Mouse (Mus musculus) ES-Bruce4 (cell line): Measurements from ENCODE around the gene Calu. TPM values are rescaled to one million over a fixed set of nuclear protein-coding genes. Genes with fewer than 3 reads are reported as not detected.

Experiments used
- H3K27ac ChIP-seq: 2 replicates; pipeline ENCODE4 v1.5.1; 2012; ENCODE audit warnings: low read length, inconsistent platforms; ENCODE audit not compliant: insufficient read depth
- H3K27me3 ChIP-seq: 2 replicates; pipeline ENCODE4 v1.6.1; 2012; ENCODE audit warnings: mild to moderate bottlenecking, low read length, inconsistent platforms; ENCODE audit not compliant: control insufficient read depth, poor library complexity, insufficient read depth, severe bottlenecking
- H3K36me3 ChIP-seq: 2 replicates; pipeline ENCODE4 v1.6.1; 2012; ENCODE audit warnings: inconsistent platforms, mild to moderate bottlenecking, low read length, moderate library complexity; ENCODE audit not compliant: control insufficient read depth, poor library complexity, insufficient read depth, severe bottlenecking
- H3K4me1 ChIP-seq: one replicate; pipeline ENCODE4 v1.8.1; 2011; ENCODE audit warnings: low read length; ENCODE audit not compliant: control insufficient read depth, insufficient read depth
- H3K4me3 ChIP-seq: 2 replicates; pipeline ENCODE4 v1.5.1; 2011; ENCODE audit warnings: low read depth, mild to moderate bottlenecking, low read length
- H3K9ac ChIP-seq: 2 replicates; pipeline ENCODE4 v1.6.1; 2012; ENCODE audit warnings: low read depth, mild to moderate bottlenecking, inconsistent platforms; ENCODE audit not compliant: poor library complexity, severe bottlenecking
- H3K9me3 ChIP-seq: replicated peaks from 2 replicates; pipeline ENCODE4 v1.6.1; 2012; ENCODE audit warnings: mild to moderate bottlenecking, low read length, inconsistent platforms; ENCODE audit not compliant: control insufficient read depth, poor library complexity, insufficient read depth, severe bottlenecking
- CTCF ChIP-seq: IDR thresholded peaks from one replicate; pipeline ENCODE4 v1.8.1; 2011; ENCODE audit warnings: low read depth, low read length
- EP300 ChIP-seq: IDR thresholded peaks from 2 replicates; pipeline ENCODE4 v1.6.1; 2011; ENCODE audit warnings: low read depth, low read length; ENCODE audit not compliant: insufficient read depth
- POLR2A ChIP-seq: IDR thresholded peaks from one replicate; pipeline ENCODE4 v1.8.1; 2011; ENCODE audit warnings: low read length; ENCODE audit not compliant: insufficient read depth
- polyA plus RNA-seq: library from polyadenylated mRNA; stranded (reverse); fragments of >200 nt; gene quantifications from 2 replicates; pipeline ENCODE4 v1.2.4, GENCODE M21; 2011; ENCODE audit warnings: low read depth; ENCODE audit not compliant: missing spikeins, insufficient read depth, insufficient read length

Gene Calu
- polyA plus RNA-seq, 1 experiment, result 284 TPM

DNA sequence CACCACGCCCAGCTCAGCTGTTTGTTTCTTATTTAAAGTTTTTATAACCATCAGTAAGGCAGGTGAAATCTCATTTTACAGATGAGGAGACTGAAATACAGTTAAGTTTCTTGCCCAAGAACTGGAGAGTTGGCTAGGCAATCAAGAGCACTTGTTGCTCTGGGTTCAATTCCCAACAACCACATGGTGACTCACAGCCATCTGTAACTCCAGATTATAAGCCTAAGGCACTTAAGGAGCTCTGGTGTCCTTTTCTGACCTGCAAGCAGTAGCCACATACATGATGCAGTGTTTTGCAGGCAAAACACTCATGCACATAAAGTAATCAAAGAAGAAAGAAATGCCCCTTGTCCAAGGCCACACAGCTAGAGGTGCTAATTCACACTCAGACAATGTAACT lies 17.4 kb downstream of the Calu start:
- Histone ChIP-seq H3K27ac (no peak overlapping the region), H3K4me3 (no peak overlapping the region), H3K36me3 (peaks cover 37% of the 10 kb centered on the region), H3K4me1 (no peaks in the 10 kb centered on the region), H3K27me3 (no peaks in the 10 kb centered on the region), H3K9me3 (no peaks in the 10 kb centered on the region), H3K9ac (no peak overlapping the region)
- TF ChIP-seq EP300 (no peak), POLR2A (no peak), CTCF (no peak)

DNA sequence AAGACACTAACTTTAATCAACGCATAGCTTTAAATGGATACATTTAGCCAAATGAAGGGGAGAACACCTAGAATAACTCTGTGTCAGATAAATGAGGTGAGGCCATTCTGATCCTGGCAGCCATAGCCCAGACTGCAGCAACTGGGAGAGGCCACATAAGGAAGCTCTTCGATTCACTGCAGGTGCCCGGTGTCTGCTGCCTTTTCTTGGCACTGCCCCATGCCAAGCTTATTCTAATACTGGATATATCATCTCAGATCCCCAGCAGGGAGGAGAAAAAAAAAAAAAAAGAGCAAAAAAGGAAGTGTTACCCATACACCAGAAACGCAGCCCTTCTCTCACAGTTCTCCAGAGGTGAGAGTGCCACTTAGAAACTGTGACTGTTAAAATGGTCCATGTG lies 29.5 kb downstream of the Calu start:
- Histone ChIP-seq H3K36me3 (peaks cover 29% of the 10 kb centered on the region), H3K27me3 (no peaks in the 10 kb centered on the region), H3K4me3 (no peak overlapping the region), H3K9ac (no peak overlapping the region), H3K9me3 (no peaks in the 10 kb centered on the region), H3K27ac (no peak overlapping the region), H3K4me1 (no peaks in the 10 kb centered on the region)
- TF ChIP-seq EP300 (no peak), CTCF (no peak)

DNA sequence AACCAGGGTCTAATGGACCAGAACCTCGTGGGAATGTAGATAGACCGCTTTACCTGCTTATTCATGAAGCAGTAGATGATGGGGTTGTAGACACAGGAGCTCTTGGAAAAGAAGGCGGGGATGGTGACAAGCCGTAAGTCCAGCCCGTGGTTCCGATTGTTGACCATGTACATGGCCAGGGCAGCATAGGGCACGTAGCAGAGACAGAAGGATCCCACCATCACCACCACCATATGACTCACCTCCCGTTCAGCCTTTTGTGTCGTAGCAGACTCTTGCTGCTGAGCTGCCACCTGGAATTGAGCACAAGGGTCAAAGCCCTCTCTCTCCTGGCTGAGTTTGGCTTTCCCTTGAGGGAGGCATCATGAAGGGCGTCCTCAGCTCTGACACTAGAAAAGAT lies 30.8 kb downstream of the Calu start:
- no peak overlapping the region for H3K4me3 ChIP-seq
- peaks cover 21% of the 10 kb centered on the region for H3K36me3 ChIP-seq
- no peaks in the 10 kb centered on the region for H3K4me1 ChIP-seq
- no peak overlapping the region for H3K9ac ChIP-seq
- no peaks in the 10 kb centered on the region for H3K27me3 ChIP-seq
- H3K27ac ChIP-seq, result no peak overlapping the region
- TF ChIP-seq CTCF, result no peak
- no peak for TF ChIP-seq EP300
- no peak for TF ChIP-seq POLR2A
- no peaks in the 10 kb centered on the region for H3K9me3 ChIP-seq

DNA sequence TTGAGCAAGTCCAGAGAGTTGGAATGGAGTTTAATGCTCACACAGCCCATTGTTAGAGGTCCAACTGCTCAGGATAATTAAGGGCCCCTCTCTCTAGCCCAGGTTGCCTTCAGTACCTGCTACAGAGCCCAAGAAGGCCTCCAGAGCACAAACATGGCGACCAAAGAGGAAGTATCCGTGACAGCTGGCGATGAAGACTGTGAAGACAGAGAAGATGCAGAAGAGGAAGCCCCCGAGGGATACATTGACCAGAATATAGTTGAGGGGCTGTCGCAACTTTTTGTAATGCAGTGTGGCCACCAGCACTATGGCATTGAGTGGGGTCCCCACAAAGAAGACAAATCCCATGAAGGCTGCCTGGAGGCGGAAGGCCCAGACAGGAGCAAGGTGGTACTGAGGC lies 32.1 kb downstream of the Calu start:
- Histone ChIP-seq H3K9me3 (no peaks in the 10 kb centered on the region), H3K27me3 (no peaks in the 10 kb centered on the region), H3K27ac (no peak overlapping the region), H3K36me3 (peaks cover 8% of the 10 kb centered on the region), H3K9ac (no peak overlapping the region), H3K4me3 (no peak overlapping the region), H3K4me1 (no peaks in the 10 kb centered on the region)
- TF ChIP-seq POLR2A, result no peak
- no peak for TF ChIP-seq EP300
- no peak for TF ChIP-seq CTCF

DNA sequence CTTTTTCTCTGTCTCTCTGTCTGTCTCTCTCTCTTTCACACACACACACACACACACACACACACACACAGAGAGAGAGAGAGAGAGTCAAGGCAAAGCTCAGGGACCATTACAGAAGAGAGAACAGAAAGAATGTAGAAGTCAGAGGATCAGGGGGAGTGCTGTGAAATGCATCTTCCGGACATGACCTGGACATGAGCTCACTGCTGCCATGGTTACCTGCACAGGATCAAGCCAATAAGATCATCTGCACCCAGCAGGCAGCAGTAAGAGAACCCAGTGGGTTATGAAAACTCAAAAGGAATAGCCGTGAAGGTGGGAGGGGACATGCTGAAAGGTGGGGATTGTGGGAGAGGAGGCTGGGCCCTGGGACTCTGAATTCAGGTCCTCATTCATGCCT lies 34.6 kb downstream of the Calu start:
- TF ChIP-seq POLR2A (no peak), EP300 (no peak), CTCF (no peak)
- H3K9me3 ChIP-seq, result no peaks in the 10 kb centered on the region
- H3K4me3 ChIP-seq, result no peak overlapping the region
- H3K36me3 ChIP-seq, result no peaks in the 10 kb centered on the region
- H3K27me3 ChIP-seq, result no peaks in the 10 kb centered on the region
- H3K27ac ChIP-seq, result no peak overlapping the region
- H3K9ac ChIP-seq, result no peak overlapping the region
- no peaks in the 10 kb centered on the region for H3K4me1 ChIP-seq

DNA sequence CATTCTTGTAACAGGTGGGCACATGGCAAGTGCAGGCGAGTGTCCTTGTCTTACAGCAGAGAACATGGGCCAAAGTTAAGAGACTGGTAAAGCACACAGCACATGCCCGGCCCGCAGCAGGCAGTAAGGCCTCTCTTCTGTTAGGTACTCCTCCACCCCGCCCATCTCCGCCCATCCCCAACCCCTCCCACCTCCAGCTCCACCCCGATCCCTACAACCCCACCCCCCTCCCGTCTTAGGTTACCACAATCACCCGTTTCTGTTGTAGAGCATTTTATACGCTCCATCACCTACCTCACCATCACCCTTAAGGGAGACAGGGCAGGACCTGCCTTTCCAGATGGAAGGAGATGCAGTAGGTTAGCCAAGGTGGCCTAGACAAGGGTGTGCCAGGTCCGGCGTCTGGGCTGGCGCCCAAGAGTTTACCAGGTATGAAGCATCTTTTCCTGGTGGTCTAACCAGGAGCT lies 40.2 kb downstream of the Calu start, which contains the start of gene Opn1sw:
TSS of gene Opn1sw (minus strand) at position 417 of the 467 bp plus-strand sequence.
- no peak within 1 kb of the TSS for H3K9ac ChIP-seq
- peak within 1 kb of the TSS; percentile 59 for H3K4me3 ChIP-seq
- H3K9me3 ChIP-seq, result no peaks in the 10 kb centered on the region
- TF ChIP-seq CTCF (no peak), EP300 (no peak), POLR2A (peak; percentile 84)
- no peaks in the 10 kb centered on the region for H3K27me3 ChIP-seq
- no peaks in the 10 kb centered on the region for H3K36me3 ChIP-seq
- no peaks in the 10 kb centered on the region for H3K4me1 ChIP-seq
- H3K27ac ChIP-seq, result no peak within 1 kb of the TSS

DNA sequence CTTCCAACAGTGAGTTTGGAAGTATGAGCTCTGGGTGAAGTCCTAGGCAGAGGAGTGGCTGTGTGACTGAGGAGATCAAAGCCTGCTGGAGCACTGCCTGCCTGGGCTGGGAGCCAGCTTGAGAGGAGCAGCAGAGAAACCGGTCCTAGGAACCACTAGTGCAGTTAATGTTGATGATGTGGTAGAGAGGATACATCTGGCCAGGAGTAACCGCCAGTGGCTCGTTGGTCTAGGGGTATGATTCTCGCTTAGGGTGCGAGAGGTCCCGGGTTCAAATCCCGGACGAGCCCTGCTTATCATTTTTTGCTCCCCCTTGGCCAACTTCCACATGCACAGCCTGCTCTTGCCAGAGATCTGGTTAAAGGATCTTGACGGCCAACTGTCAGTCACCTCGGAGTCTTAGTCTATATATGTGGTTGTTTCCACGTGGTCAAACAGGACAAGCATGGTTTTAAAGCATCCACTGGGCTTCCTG lies 40.8 kb downstream of the Calu start:
- Histone ChIP-seq H3K9me3 (no peaks in the 10 kb centered on the region), H3K27me3 (no peaks in the 10 kb centered on the region), H3K4me1 (no peaks in the 10 kb centered on the region), H3K9ac (no peak overlapping the region), H3K4me3 (peak overlapping the region; percentile 59), H3K36me3 (no peaks in the 10 kb centered on the region), H3K27ac (no peak overlapping the region)
- TF ChIP-seq EP300 (no peak), POLR2A (no peak)
